Mouse (Mus musculus) limb, embryonic 12.5 days (tissue): Measurements from ENCODE around the gene Rapgef5. TPM values are rescaled to one million over a fixed set of nuclear protein-coding genes. Genes with fewer than 3 reads are reported as not detected.

Experiments
- ATAC-seq: fragments of 200-750 bp; cut with Nextera tagmentation; 2 replicates; pipeline ENCODE4 v1.8.0; 2017; ENCODE audit warnings: low read depth, moderate TSS enrichment; ENCODE audit not compliant: insufficient number of reproducible peaks, insufficient read depth, low FRiP score, low TSS enrichment
- H3K27ac ChIP-seq: fragments of 300-500 bp; sonication (generic); 2 replicates; pipeline ENCODE4 v1.5.1; 2016; ENCODE audit warnings: mild to moderate bottlenecking, moderate library complexity
- H3K27me3 ChIP-seq: fragments of 300-500 bp; sonication (generic); 2 replicates; pipeline ENCODE4 v1.6.1; 2016; ENCODE audit warnings: mild to moderate bottlenecking, moderate library complexity
- H3K36me3 ChIP-seq: fragments of 300-500 bp; sonication (generic); 2 replicates; pipeline ENCODE4 v1.6.1; 2016; ENCODE audit warnings: mild to moderate bottlenecking, moderate library complexity
- H3K4me1 ChIP-seq: fragments of 300-500 bp; sonication (generic); replicated peaks from 2 replicates; pipeline ENCODE4 v1.6.1; 2016
- H3K4me2 ChIP-seq: fragments of 300-500 bp; sonication (generic); 2 replicates; pipeline ENCODE4 v1.6.1; 2016; ENCODE audit warnings: mild to moderate bottlenecking, moderate library complexity
- H3K4me3 ChIP-seq: fragments of 300-500 bp; sonication (generic); replicated peaks from 2 replicates; pipeline ENCODE4 v1.5.1; 2016; ENCODE audit warnings: mild to moderate bottlenecking
- H3K9ac ChIP-seq: fragments of 300-500 bp; sonication (generic); replicated peaks from 2 replicates; pipeline ENCODE4 v1.6.1; 2016; ENCODE audit warnings: mild to moderate bottlenecking, moderate library complexity
- H3K9me3 ChIP-seq: fragments of 300-500 bp; sonication (generic); 2 replicates; pipeline ENCODE4 v1.6.1; 2016; ENCODE audit warnings: mild to moderate bottlenecking, moderate library complexity
- WGBS: fragments of 180-500 bp; shearing (Covaris S2); methylation state at CpG from one replicate; pipeline ENCODE4 v1.1.7; 2016; 5-methylcytosine and 5-hydroxymethylcytosine counted together
- polyA plus RNA-seq: library from polyadenylated mRNA; unstranded; fragments of >200 nt; fragmentation: Nextera tagmentation; extraction: Ambion mirVana; gene quantifications from 2 replicates; pipeline ENCODE4 v1.2.1, GENCODE M21; 2016

The Rapgef5 gene
- polyA plus RNA-seq, 1 experiment from 2014 or later: 8.0 TPM

- ATAC-seq: no peak
- Histone ChIP-seq H3K36me3 (no peaks in the 10 kb centered on the region), H3K9ac (no peak overlapping the region), H3K27ac (no peak overlapping the region), H3K4me1 (peaks cover 41% of the 10 kb centered on the region), H3K27me3 (peaks cover 28% of the 10 kb centered on the region; the same call in 1 of the 2 replicates), H3K4me3 (peak overlapping the region; percentile 8; the same call in 1 of the 2 replicates), H3K4me2 (peak overlapping the region; percentile 51), H3K9me3 (no peaks in the 10 kb centered on the region)
- 29% methylated on average over 17 of the region's 17 CpGs for WGBS
Measured at GRCm38 (mm10) chr12:117808355-117809326, 292.4 kb downstream of the Rapgef5 start.
